Mouse (Mus musculus) stomach, postnatal 0 days (tissue): Measurements from ENCODE around the gene Mmp2.

ENCODE experiments used
- CTCF ChIP-seq: IDR thresholded peaks from 2 replicates; pipeline ENCODE4 v1.5.1; 2016; ENCODE audit warnings: antibody characterized with exemption, low read depth, mild to moderate bottlenecking, moderate library complexity
- EP300 ChIP-seq: optimal IDR thresholded peaks from 2 replicates; pipeline ENCODE3; 2016; ENCODE audit warnings: antibody characterized with exemption

DNA sequence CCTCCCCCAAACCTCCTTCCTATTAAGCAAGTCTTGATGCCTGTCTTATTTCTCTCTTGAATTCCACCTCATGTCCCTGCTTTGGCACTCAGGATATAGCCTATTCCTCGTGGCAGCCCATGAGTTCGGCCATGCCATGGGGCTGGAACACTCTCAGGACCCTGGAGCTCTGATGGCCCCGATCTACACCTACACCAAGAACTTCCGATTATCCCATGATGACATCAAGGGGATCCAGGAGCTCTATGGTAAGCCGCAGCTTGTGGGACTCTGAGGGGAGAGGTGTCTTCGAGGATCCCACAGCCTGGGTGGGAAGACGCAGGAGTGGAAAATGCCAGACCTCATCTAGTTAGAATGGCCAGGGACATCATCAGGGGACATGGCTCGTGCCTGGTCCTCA lies 12.1 kb downstream of the Mmp2 start:
- TF ChIP-seq EP300 (no peak), CTCF (no peak)
